Mouse (Mus musculus) midbrain, embryonic 16.5 days (tissue): ENCODE results near the gene Gm128. TPM values are rescaled to one million over a fixed set of nuclear protein-coding genes. Genes with fewer than 3 reads are reported as not detected.

ENCODE experiments used
- ATAC-seq: fragments of 200-750 bp; cut with Nextera tagmentation; 2 replicates; pipeline ENCODE4 v1.8.0; 2017; ENCODE audit warnings: moderate TSS enrichment
- H3K27ac ChIP-seq: fragments of 300-500 bp; sonication (generic); 2 replicates; pipeline ENCODE4 v1.5.1; 2014; ENCODE audit warnings: mild to moderate bottlenecking, low read length, mixed read lengths
- H3K27me3 ChIP-seq: fragments of 300-500 bp; sonication (generic); 2 replicates; pipeline ENCODE4 v1.6.1; 2014; ENCODE audit warnings: low read depth, low read length, mixed read lengths; ENCODE audit not compliant: control insufficient read depth, insufficient read depth
- H3K36me3 ChIP-seq: fragments of 300-500 bp; sonication (generic); 2 replicates; pipeline ENCODE4 v1.6.1; 2014; ENCODE audit warnings: mild to moderate bottlenecking, low read length, moderate library complexity, mixed read lengths; ENCODE audit not compliant: control insufficient read depth, insufficient read depth
- H3K4me1 ChIP-seq: fragments of 300-500 bp; sonication (generic); 2 replicates; pipeline ENCODE4 v1.6.1; 2014; ENCODE audit warnings: mild to moderate bottlenecking, low read length, mixed read lengths; ENCODE audit not compliant: control insufficient read depth, insufficient read depth
- H3K4me2 ChIP-seq: fragments of 300-500 bp; sonication (generic); 2 replicates; pipeline ENCODE4 v1.6.1; 2014; ENCODE audit warnings: mild to moderate bottlenecking, low read length, mixed read lengths
- H3K4me3 ChIP-seq: fragments of 300-500 bp; sonication (generic); 2 replicates; pipeline ENCODE4 v1.5.1; 2014; ENCODE audit warnings: low read depth, mild to moderate bottlenecking, low read length, moderate library complexity, mixed read lengths
- H3K9ac ChIP-seq: fragments of 300-500 bp; sonication (generic); 2 replicates; pipeline ENCODE4 v1.6.1; 2014; ENCODE audit warnings: low read depth, low read length, mixed read lengths
- H3K9me3 ChIP-seq: fragments of 300-500 bp; sonication (generic); replicated peaks from 2 replicates; pipeline ENCODE4 v1.6.1; 2014; ENCODE audit warnings: mild to moderate bottlenecking, low read length, mixed read lengths; ENCODE audit not compliant: control insufficient read depth, poor library complexity, severe bottlenecking
- WGBS: fragments of 180-500 bp; shearing (Covaris S2); extraction: QIAGEN DNeasy Blood & Tissue Kit; methylation state at CpG from one replicate; pipeline ENCODE4 v1.1.7; 2014; 5-methylcytosine and 5-hydroxymethylcytosine counted together
- polyA plus RNA-seq: library from polyadenylated mRNA; unstranded; fragments of >200 nt; fragmentation: Nextera tagmentation; extraction: Ambion mirVana; gene quantifications from 2 replicates; pipeline ENCODE4 v1.2.1, GENCODE M21; 2015

Gm128 gene
- polyA plus RNA-seq, 1 experiment from 2014 or later = 0.21 TPM

DNA sequence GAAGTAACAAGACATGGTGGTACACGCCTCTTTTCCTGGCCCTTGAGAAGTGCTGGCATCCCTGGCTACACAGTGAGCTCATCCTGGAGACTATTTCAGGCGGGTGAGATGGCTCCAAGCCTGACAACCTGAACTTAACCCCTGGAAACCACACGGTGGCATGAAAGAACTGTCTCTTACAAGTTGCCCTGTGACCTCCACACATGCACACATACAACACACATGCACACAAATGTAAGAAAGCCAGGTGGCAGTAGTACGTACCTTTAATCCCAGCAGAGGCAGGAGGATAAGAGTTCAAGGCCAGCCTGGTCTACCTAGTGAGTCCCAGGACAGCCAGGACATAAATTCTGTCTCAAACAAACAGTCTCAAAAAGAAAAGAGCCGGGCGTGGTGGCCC, 2.4 kb downstream of the Gm128 start:
- Histone ChIP-seq H3K27me3 (no peaks in the 10 kb centered on the region), H3K9me3 (no peaks in the 10 kb centered on the region), H3K4me1 (no peaks in the 10 kb centered on the region), H3K27ac (no peak overlapping the region), H3K4me3 (no peak overlapping the region), H3K9ac (no peak overlapping the region), H3K4me2 (no peak overlapping the region), H3K36me3 (peaks cover 28% of the 10 kb centered on the region)
- WGBS = 94% methylated on average over 6 of the region's 6 CpGs
- no peak for ATAC-seq

DNA sequence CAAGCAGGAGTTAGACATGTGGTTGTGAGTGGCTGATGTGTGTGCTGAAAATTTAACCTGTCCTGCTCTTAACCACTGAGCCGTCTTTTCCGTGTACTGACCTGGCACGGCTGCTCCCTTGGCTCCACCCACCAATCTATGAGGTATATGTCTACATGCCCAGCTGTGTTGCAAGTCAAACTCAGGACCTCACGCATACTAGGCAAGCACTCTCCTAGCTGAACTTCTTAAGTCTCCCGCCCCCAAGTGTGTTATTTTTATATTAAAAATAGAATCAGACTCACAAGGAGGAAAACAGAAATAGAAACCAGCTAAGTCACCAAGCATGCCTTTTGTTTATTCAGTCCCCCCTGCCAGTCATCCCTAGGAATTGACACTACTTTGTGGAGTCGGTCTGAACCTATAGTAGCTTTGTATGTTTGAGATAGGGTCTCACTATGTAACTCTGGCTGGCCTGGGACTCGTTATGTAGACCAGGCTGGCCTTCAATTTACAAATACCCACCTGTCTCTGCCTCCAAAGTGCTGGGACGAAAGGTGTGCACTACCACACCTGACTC, 3.8 kb downstream of the Gm128 start:
- no peaks in the 10 kb centered on the region for H3K4me1 ChIP-seq
- no peaks in the 10 kb centered on the region for H3K9me3 ChIP-seq
- ATAC-seq = no peak
- no peak overlapping the region for H3K4me3 ChIP-seq
- WGBS = 93% methylated on average over 8 of the region's 8 CpGs
- no peak overlapping the region for H3K9ac ChIP-seq
- H3K27me3 ChIP-seq = no peaks in the 10 kb centered on the region
- H3K27ac ChIP-seq = no peak overlapping the region
- peaks cover 41% of the 10 kb centered on the region for H3K36me3 ChIP-seq
- H3K4me2 ChIP-seq = no peak overlapping the region

DNA sequence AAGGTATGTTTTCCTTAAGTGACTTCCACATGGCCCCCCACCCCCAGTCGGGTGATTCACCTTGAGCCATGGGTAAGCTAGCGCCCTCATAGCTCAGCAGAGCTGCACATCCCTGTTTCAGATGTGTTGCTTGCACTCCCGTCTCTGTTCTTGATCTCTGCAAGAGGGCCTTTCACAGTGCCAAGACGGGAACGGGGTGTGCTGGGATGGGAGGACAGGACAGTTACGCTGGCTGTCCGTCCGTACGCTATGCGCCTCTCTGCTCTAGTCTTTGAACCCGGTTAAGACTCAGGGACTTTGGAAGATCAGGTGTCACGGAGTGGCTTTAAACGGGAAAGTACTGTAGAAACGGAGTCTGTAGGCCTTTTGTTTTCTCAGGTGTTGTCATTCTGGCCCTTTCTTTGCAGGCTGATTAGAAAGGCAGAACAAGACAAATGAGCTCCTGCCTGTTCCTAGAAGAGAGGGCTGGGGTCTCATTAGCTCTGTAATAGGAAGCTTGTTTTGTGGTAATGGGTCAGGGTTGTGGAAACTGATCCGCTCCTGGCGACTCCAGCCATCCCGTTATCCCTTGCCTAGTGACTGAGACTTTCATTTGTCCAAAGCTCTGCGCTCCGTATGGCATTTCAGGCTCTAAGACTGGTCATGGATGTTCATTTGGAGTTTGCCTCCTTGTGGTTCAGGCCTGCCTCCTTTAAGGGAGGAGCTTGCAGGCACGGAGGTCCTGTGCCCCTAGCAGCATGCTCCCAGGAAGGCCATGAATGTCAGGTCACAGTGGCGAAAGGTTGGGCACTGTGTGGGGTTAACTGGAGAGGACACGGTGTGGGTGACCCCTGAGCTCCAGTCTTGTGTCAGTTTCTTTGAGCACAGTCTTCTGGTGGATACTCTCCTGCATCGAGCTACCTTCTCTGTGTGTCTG, 5.8 kb downstream of the Gm128 start:
- Histone ChIP-seq H3K4me3 (no peak overlapping the region), H3K9ac (no peak overlapping the region), H3K27me3 (no peaks in the 10 kb centered on the region), H3K4me1 (peaks cover 8% of the 10 kb centered on the region), H3K27ac (no peak overlapping the region), H3K4me2 (no peak overlapping the region), H3K36me3 (peaks cover 50% of the 10 kb centered on the region), H3K9me3 (no peaks in the 10 kb centered on the region)
- WGBS = 81% methylated on average over 23 of the region's 23 CpGs
- no peak for ATAC-seq

DNA sequence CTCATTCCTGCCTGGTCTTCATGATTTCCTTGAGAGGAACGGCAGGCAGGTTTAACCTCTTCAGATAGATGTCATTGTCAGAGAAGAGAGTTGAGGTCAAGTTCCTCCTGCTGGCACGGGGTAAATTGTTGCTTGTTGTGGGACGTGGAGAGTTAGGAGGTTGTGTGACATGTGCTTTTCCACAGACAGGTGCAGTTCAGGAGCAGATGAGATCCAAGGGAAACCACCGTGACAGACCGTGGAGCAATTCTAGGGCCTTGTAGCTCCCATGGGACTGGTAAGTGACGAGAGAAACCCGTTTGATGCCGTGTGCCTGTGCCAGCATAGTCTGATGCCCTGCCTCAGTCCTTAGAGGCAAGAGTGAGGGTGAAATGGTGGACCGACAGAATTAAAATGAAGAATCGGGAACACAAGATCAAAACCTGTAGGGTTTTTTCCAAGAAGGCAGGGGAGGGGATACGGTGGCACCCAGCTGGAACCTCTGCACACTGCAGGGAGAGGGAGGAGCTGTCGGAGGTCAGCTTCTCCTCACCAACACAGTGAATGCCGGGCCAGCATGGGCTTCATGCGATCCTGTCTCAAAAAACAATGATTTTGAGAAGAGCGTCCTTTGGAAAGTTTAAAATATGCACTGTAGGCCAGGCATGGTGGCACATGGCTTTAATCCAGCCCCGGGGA, 8.0 kb downstream of the Gm128 start:
- no peak overlapping the region for H3K9ac ChIP-seq
- H3K9me3 ChIP-seq = no peaks in the 10 kb centered on the region
- H3K36me3 ChIP-seq = peaks cover 50% of the 10 kb centered on the region
- WGBS = 76% methylated on average over 16 of the region's 16 CpGs
- ATAC-seq = no peak
- no peak overlapping the region for H3K4me2 ChIP-seq
- H3K27ac ChIP-seq = no peak overlapping the region
- H3K27me3 ChIP-seq = no peaks in the 10 kb centered on the region
- no peak overlapping the region for H3K4me3 ChIP-seq
- peaks cover 20% of the 10 kb centered on the region for H3K4me1 ChIP-seq

DNA sequence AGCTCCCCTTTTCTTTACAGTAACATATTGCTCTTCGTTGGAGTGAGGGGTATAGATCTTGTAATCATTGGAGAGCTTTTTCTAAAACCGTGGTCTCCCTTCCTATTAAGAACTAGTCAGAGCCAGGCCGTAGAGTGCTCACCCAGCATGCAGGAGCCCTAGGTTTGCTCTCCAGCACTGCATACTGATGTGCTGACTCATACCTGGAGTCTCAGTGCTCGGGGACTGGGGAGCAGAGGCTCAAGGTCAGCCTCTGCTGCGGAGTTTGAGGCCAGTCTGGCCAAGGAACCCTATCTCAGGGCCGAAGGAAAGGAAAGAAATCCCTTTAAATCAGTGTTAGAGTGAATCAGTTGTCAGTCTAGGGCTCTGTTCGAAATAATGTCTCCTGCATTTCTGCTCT, 8.6 kb downstream of the Gm128 start:
- Histone ChIP-seq H3K27me3 (no peaks in the 10 kb centered on the region), H3K4me2 (no peak overlapping the region), H3K9me3 (no peaks in the 10 kb centered on the region), H3K9ac (no peak overlapping the region), H3K36me3 (peaks cover 49% of the 10 kb centered on the region), H3K4me1 (peaks cover 20% of the 10 kb centered on the region), H3K4me3 (no peak overlapping the region), H3K27ac (no peak overlapping the region)
- 90% methylated on average over 7 of the region's 7 CpGs for WGBS
- ATAC-seq = no peak

DNA sequence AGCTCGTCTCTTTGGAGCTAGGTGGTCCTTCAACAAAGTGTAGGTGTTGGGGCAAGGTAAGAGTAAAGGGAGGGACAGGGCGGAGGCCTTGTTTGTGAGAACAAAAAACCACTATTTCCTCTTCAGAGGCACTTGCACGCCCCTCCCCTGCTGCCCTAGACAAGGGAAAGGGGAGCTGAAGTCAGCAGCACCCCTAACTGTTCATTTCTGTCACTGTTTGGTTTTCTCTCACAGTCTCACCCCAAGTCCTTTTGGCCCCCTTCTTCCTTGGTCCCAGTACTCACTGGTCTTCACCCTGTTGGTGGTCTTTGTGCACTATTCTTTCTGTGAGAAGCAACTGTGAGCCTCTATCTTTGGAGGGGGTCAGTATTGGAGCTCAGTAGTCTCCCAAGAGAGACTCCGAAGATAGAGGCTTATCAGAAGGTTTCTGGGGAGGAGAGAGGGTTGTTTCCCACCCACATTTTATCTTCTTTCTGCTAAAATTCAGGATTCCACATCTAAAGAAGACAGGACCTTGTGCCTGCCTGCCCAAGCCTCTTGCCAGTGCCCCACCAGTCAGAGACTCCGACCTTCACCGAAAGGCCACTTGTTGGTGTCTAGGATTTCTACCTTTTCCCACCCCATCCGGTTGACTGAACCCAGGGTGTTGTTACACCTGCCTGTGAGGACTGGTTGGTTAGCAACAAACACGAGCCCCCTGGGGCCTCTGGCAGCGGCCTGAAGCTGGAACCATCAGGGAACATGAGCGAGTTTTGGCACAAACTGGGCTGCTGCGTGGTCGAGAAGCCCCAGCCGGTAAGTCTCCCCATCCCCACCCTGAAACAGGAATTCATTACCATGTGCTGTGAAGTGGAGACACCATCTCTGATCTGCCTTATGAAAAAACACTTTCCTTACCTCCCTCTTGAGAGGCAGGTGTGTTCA, 9.8 kb downstream of the Gm128 start, which contains the start of gene Mllt11:
Gene Mllt11, minus strand, starts transcription at position 874 of the 924 bp plus-strand sequence.
- peaks cover 20% of the 10 kb centered on the region for H3K4me1 ChIP-seq
- H3K27ac ChIP-seq = peak within 1 kb of the TSS; percentile 98; the same call in 1 of the 2 replicates
- 77% methylated on average over 13 of the region's 13 CpGs for WGBS
- peaks cover 41% of the 10 kb centered on the region for H3K36me3 ChIP-seq
- H3K9ac ChIP-seq = peak within 1 kb of the TSS; percentile 17; the same call in 1 of the 2 replicates
- no peak for ATAC-seq
- no peaks in the 10 kb centered on the region for H3K27me3 ChIP-seq
- H3K4me2 ChIP-seq = peak within 1 kb of the TSS; percentile 89
- H3K4me3 ChIP-seq = peak within 1 kb of the TSS; percentile 84; the same call in 1 of the 2 replicates
- no peaks in the 10 kb centered on the region for H3K9me3 ChIP-seq

DNA sequence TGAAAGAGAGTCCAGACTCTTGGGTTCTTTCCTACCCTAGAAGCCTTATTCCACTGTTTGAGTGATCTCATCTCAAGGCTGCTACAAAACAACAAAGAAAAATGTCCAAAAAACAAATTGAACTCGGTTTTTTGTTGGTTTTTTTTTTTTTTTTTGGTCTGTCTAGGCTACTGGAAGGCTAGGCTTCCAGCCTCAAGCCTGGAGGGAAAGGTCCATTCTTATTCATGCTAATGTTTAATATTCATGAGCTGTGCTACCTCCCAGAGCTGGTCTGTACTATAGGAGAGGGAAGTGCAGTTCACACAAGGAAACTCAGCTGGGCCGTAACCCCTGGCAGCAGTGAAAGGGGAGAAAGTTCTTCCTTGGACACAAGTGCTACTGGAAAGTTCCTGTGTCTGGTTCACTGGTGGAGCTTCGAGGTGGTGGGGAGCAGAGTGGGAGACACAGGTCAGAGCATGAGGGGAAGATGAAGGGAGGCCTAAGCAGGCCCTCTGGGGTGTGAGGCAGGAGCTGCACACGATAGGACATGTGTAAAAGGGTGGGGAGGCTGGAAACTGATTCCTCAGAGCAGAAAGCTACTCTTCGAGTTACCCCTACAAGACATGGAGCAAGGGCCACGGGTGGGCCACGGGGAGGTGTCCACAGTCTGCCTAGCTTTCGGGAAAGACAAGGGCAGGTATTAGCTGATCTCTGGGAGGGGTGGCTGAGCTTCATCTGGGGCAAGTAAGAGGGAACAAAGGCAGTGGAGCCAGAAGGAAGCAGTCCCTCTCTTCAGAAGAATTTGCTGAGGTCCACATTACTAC, 10.7 kb downstream of the Gm128 start:
- ATAC-seq = no peak
- Histone ChIP-seq H3K4me3 (peak overlapping the region; percentile 84), H3K4me2 (peak overlapping the region; percentile 89), H3K36me3 (peaks cover 33% of the 10 kb centered on the region), H3K9me3 (no peaks in the 10 kb centered on the region), H3K4me1 (peaks cover 23% of the 10 kb centered on the region), H3K27ac (peak overlapping the region; percentile 98), H3K27me3 (no peaks in the 10 kb centered on the region), H3K9ac (peak overlapping the region; percentile 90)
- WGBS = 19% methylated on average over 8 of the region's 8 CpGs
